Mouse (Mus musculus) thymus, adult 2 months (tissue): ENCODE results near the gene Frrs1l. TPM values are rescaled to one million over a fixed set of nuclear protein-coding genes. Genes with fewer than 3 reads are reported as not detected.

Source experiments
- DNase-seq: peaks from one replicate; pipeline ENCODE4 v3.0.0; 2021
- H3K27ac ChIP-seq: fragments of 200-500 bp; 2 replicates; pipeline ENCODE4 v1.5.1; 2012; ENCODE audit warnings: low read length, control low read depth; ENCODE audit not compliant: control insufficient read depth, insufficient read depth
- H3K27me3 ChIP-seq: fragments of 200-500 bp; 2 replicates; pipeline ENCODE4 v1.6.1; 2012; ENCODE audit warnings: mild to moderate bottlenecking, low read length, moderate library complexity, mixed read lengths; ENCODE audit not compliant: control insufficient read depth, insufficient read depth
- H3K36me3 ChIP-seq: fragments of 200-500 bp; 2 replicates; pipeline ENCODE4 v1.6.1; 2012; ENCODE audit warnings: mild to moderate bottlenecking, low read length, moderate library complexity; ENCODE audit not compliant: control insufficient read depth, insufficient read depth
- H3K4me1 ChIP-seq: fragments of 200-500 bp; replicated peaks from 2 replicates; pipeline ENCODE4 v1.6.1; 2012; ENCODE audit warnings: low read length; ENCODE audit not compliant: control insufficient read depth, insufficient read depth
- H3K4me3 ChIP-seq: fragments of 200-500 bp; 2 replicates; pipeline ENCODE4 v1.5.1; 2012; ENCODE audit warnings: mild to moderate bottlenecking, low read length, control low read depth, moderate library complexity; ENCODE audit not compliant: control insufficient read depth, insufficient read depth
- CTCF ChIP-seq: fragments of 200-500 bp; IDR thresholded peaks from 2 replicates; pipeline ENCODE4 v1.5.1; 2012; ENCODE audit warnings: mild to moderate bottlenecking, control low read depth, low read length, moderate library complexity, borderline replicate concordance; ENCODE audit not compliant: control insufficient read depth, poor library complexity, insufficient read depth; ENCODE audit errors: extremely low read depth
- POLR2A ChIP-seq: fragments of 200-500 bp; IDR thresholded peaks from 2 replicates; pipeline ENCODE4 v1.6.1; 2012; ENCODE audit warnings: mild to moderate bottlenecking, low read length, control low read depth, moderate library complexity; ENCODE audit not compliant: control insufficient read depth, poor library complexity, insufficient read depth; ENCODE audit errors: extremely low read depth
- WGBS: fragments of 180-500 bp; shearing (Covaris S2); methylation state at CpG from one replicate; pipeline ENCODE4 v1.1.7; 2018; 5-methylcytosine and 5-hydroxymethylcytosine counted together
- polyA plus RNA-seq: library from polyadenylated mRNA; depleted of rRNA; stranded (reverse); fragments of >200 nt; gene quantifications from 2 replicates; pipeline ENCODE4 v1.2.3, GENCODE M21; 2012

Frrs1l gene
- polyA plus RNA-seq, 1 experiment, result not detected

- TF ChIP-seq POLR2A (no peak), CTCF (no peak)
- no peak overlapping the region for H3K4me3 ChIP-seq
- H3K36me3 ChIP-seq, result no peaks in the 10 kb centered on the region
- no peak for DNase-seq
- WGBS, result 69% methylated on average over 7 of the region's 7 CpGs
- H3K27ac ChIP-seq, result no peak overlapping the region
- no peaks in the 10 kb centered on the region for H3K27me3 ChIP-seq
- H3K4me1 ChIP-seq, result peaks cover 21% of the 10 kb centered on the region
Observed at GRCm38 (mm10) chr4:56932096-56932495, 58.1 kb downstream of the Frrs1l start.

- no peak for DNase-seq
- H3K27ac ChIP-seq, result no peak overlapping the region
- H3K4me3 ChIP-seq, result no peak overlapping the region
- WGBS, result 96% methylated on average over 4 of the region's 4 CpGs
- peaks cover 13% of the 10 kb centered on the region for H3K4me1 ChIP-seq
- H3K36me3 ChIP-seq, result peaks cover 6% of the 10 kb centered on the region
- no peaks in the 10 kb centered on the region for H3K27me3 ChIP-seq
- TF ChIP-seq POLR2A (no peak), CTCF (no peak)
Observed at GRCm38 (mm10) chr4:56930312-56930711, 59.9 kb downstream of the Frrs1l start.

GRCm38 (mm10) chr4:56926971-56927370 is 63.2 kb downstream of the Frrs1l start:
- no peak for DNase-seq
- WGBS, result 96% methylated on average over 4 of the region's 4 CpGs
- H3K4me1 ChIP-seq, result peaks cover 5% of the 10 kb centered on the region
- H3K27me3 ChIP-seq, result no peaks in the 10 kb centered on the region
- H3K4me3 ChIP-seq, result no peak overlapping the region
- H3K36me3 ChIP-seq, result peaks cover 31% of the 10 kb centered on the region
- TF ChIP-seq CTCF (no peak), POLR2A (no peak)
- H3K27ac ChIP-seq, result no peak overlapping the region

- Histone ChIP-seq H3K27me3 (no peaks in the 10 kb centered on the region), H3K27ac (no peak overlapping the region), H3K4me1 (no peaks in the 10 kb centered on the region), H3K4me3 (no peak overlapping the region), H3K36me3 (peaks cover 37% of the 10 kb centered on the region)
- TF ChIP-seq CTCF (no peak), POLR2A (no peak)
- no peak for DNase-seq
- 96% methylated on average over 11 of the region's 11 CpGs for WGBS
Observed at GRCm38 (mm10) chr4:56922229-56922628, 68.0 kb downstream of the Frrs1l start.

GRCm38 (mm10) chr4:56915732-56916325 is 74.4 kb downstream of the Frrs1l start:
- H3K36me3 ChIP-seq, result 0 out of 2 replicates have a peak, but pooled peaks cover 4% of the 10 kb centered on the region
- 10% methylated on average over 15 of the region's 15 CpGs for WGBS
- peak overlapping the region; percentile 72 for H3K4me3 ChIP-seq
- TF ChIP-seq CTCF (no peak), POLR2A (peak; percentile 80)
- H3K27me3 ChIP-seq, result no peaks in the 10 kb centered on the region
- DNase-seq, result peak; percentile 51
- peak overlapping the region; percentile 100 for H3K27ac ChIP-seq
- peaks cover 13% of the 10 kb centered on the region for H3K4me1 ChIP-seq

GRCm38 (mm10) chr4:56914761-56915160 is 75.4 kb downstream of the Frrs1l start:
- WGBS, result 96% methylated on average over 1 of the region's 1 CpGs
- no peak for TF ChIP-seq POLR2A
- TF ChIP-seq CTCF, result no peak
- Histone ChIP-seq H3K27ac (peak overlapping the region; percentile 100), H3K4me1 (peaks cover 13% of the 10 kb centered on the region), H3K27me3 (no peaks in the 10 kb centered on the region), H3K4me3 (no peak overlapping the region), H3K36me3 (peaks cover 9% of the 10 kb centered on the region)
- DNase-seq, result no peak

GRCm38 (mm10) chr4:56914338-56914737 is 75.9 kb downstream of the Frrs1l start:
- 98% methylated on average over 6 of the region's 6 CpGs for WGBS
- Histone ChIP-seq H3K4me3 (no peak overlapping the region), H3K27ac (peak overlapping the region; percentile 62), H3K36me3 (peaks cover 12% of the 10 kb centered on the region), H3K27me3 (no peaks in the 10 kb centered on the region), H3K4me1 (peaks cover 13% of the 10 kb centered on the region)
- no peak for DNase-seq
- TF ChIP-seq POLR2A (no peak), CTCF (no peak)
